Mouse (Mus musculus) liver, adult 2 months (tissue): ENCODE results near the gene Zfp973. TPM values are rescaled to one million over a fixed set of nuclear protein-coding genes. Genes with fewer than 3 reads are reported as not detected.
"Not testable (repeated sequence)": the region's sequence is repeated elsewhere in the genome, so short reads cannot be mapped to it uniquely, and the experiment has no call there.

Experiments used
- DNase-seq: peaks from one replicate; pipeline ENCODE4 v3.0.0-alpha.2; 2011; ENCODE audit warnings: low read depth, low spot score; ENCODE audit errors: extremely low read depth
- H3K27ac ChIP-seq: fragments of 200-500 bp; replicated peaks from 2 replicates; pipeline ENCODE4 v1.5.1; 2012; ENCODE audit warnings: low read depth, mild to moderate bottlenecking, control low read depth, inconsistent platforms, low read length; ENCODE audit not compliant: insufficient read depth
- H3K27me3 ChIP-seq: fragments of 200-500 bp; 2 replicates; pipeline ENCODE4 v1.6.1; 2012; ENCODE audit warnings: mild to moderate bottlenecking, moderate library complexity, low read length, inconsistent platforms; ENCODE audit not compliant: control insufficient read depth, insufficient read depth
- H3K36me3 ChIP-seq: fragments of 200-500 bp; 2 replicates; pipeline ENCODE4 v1.6.1; 2012; ENCODE audit warnings: low read length, inconsistent platforms; ENCODE audit not compliant: control insufficient read depth, insufficient read depth
- H3K4me1 ChIP-seq: fragments of 200-500 bp; 2 replicates; pipeline ENCODE4 v1.6.1; 2011; ENCODE audit warnings: low read length; ENCODE audit not compliant: control insufficient read depth, insufficient read depth
- H3K4me3 ChIP-seq: fragments of 200-500 bp; 2 replicates; pipeline ENCODE4 v1.5.1; 2011; ENCODE audit warnings: low read depth, mild to moderate bottlenecking, control low read depth, low read length, moderate library complexity; ENCODE audit not compliant: insufficient read depth
- H3K79me2 ChIP-seq: fragments of 200-500 bp; 2 replicates; pipeline ENCODE4 v1.6.1; 2012; ENCODE audit warnings: inconsistent platforms, mild to moderate bottlenecking, low read length, moderate library complexity; ENCODE audit not compliant: control insufficient read depth, insufficient read depth
- H3K9ac ChIP-seq: fragments of 200-500 bp; 2 replicates; pipeline ENCODE4 v1.6.1; 2012; ENCODE audit warnings: low read depth, mild to moderate bottlenecking, control low read depth, inconsistent platforms, low read length
- WGBS: fragments of 180-500 bp; shearing (Covaris S2); methylation state at CpG from one replicate; pipeline ENCODE4 v1.1.7; 2018; 5-methylcytosine and 5-hydroxymethylcytosine counted together
- polyA plus RNA-seq: library from polyadenylated mRNA; depleted of rRNA; stranded (reverse); fragments of >200 nt; gene quantifications from 2 replicates; pipeline ENCODE4 v1.2.3, GENCODE M21; 2012; rRNA removed
- total RNA-seq: library from RNA; depleted of rRNA; stranded (reverse); fragments of >200 nt; gene quantifications from 2 replicates; pipeline ENCODE4 v1.2.3, GENCODE M21; 2014; rRNA removed

Zfp973 gene
- total RNA-seq, result 11.7 and 15.9 TPM in 2 replicates
- 0.78 and 0.98 TPM in 2 replicates for polyA plus RNA-seq

DNA sequence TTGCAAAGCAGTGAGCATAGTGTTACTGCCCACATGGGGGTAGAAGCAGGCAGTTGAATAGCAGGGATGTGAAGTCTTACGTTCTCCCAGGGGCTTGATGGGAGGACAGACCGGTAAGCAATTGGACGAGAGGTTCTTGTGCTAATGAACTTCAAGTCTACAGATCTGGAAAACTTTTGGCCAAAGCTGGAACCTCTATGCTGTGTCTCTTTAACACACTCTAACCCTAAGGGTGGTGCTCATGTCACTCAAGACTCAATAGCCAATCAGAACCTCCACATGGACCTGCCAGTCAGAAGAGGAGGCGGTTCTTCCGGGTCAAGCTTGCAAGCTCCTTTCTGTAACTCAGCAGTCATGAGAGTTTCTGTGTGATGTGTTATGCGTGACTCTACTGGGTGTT lies at the start of gene Zfp973:
Gene Zfp973, plus strand, starts transcription at position 301 of the 400 bp plus-strand sequence.
- not testable (repeated sequence) for H3K4me3 ChIP-seq, H3K9ac ChIP-seq, H3K27me3 ChIP-seq, DNase-seq, H3K36me3 ChIP-seq, H3K79me2 ChIP-seq, H3K4me1 ChIP-seq, H3K27ac ChIP-seq
- no CpG with 5 or more reads among the region's 6 CpGs for WGBS

DNA sequence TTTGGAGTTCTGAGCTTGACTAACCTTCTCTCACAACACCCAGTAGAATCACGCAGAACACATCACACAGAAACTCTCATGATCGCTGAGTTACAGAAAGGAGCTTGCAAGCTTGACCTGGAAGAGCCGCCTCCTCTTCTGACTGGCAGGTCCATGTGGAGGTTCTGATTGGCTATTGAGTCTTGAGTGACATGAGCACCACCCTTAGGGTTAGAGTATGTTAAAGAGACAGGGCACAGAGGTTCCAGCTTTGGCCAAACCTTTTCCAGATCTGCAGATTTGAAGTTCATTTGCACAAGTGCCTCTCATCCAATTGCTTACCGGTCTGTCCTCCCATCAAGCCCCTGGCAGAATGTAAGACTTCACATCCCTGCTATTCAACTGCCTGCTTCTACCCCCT lies 34.1 kb upstream of the Zfp973 start, which contains the start of gene Gm14308:
Gene Gm14308, minus strand, starts transcription at position 101 of the 400 bp plus-strand sequence.
- not testable (repeated sequence) for H3K27me3 ChIP-seq, H3K36me3 ChIP-seq, H3K27ac ChIP-seq, H3K4me3 ChIP-seq, H3K79me2 ChIP-seq, DNase-seq, H3K4me1 ChIP-seq, H3K9ac ChIP-seq
- no CpG with 5 or more reads among the region's 4 CpGs for WGBS

DNA sequence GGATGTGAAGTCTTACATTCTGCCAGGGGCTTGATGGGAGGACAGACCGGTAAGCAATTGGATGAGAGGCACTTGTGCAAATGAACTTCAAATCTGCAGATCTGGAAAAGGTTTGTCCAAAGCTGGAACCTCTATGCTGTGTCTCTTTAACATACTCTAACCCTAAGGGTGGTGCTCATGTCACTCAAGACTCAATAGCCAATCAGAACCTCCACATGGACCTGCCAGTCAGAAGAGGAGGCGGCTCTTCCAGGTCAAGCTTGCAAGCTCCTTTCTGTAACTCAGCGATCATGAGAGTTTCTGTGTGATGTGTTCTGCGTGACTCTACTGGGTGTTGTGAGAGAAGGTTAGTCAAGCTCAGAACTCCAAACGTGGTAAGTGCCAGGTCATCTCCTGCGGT lies 37.7 kb downstream of the Zfp973 start, which contains the start of gene Gm14305:
Gene Gm14305, plus strand, starts transcription at position 278 of the 400 bp plus-strand sequence.
- not testable (repeated sequence) for H3K27ac ChIP-seq, H3K36me3 ChIP-seq, H3K79me2 ChIP-seq, DNase-seq, H3K27me3 ChIP-seq, H3K4me1 ChIP-seq
- peak within 1 kb of the TSS; percentile 62 for H3K4me3 ChIP-seq
- H3K9ac ChIP-seq, result peak within 1 kb of the TSS; percentile 39
- WGBS, result 0% methylated on average over 3 of the region's 6 CpGs

Other genes starting within 250 kb of the Zfp973 start
- gene Gm14435, start 246.9 kb upstream of the Zfp973 start, total RNA-seq, result 2.4 and 2.9 TPM in 2 replicates
- 0.86 and 1.4 TPM in 2 replicates for gene Gm14435, start 246.9 kb upstream of the Zfp973 start, polyA plus RNA-seq
- 1.5 TPM in 2 replicates for gene Gm14434, start 183.7 kb upstream of the Zfp973 start, total RNA-seq
- gene Gm14434, start 183.7 kb upstream of the Zfp973 start, polyA plus RNA-seq, result 0.92 and 1.4 TPM in 2 replicates
- gene Zfp967, start 149.5 kb upstream of the Zfp973 start, total RNA-seq, result not detected in 2 replicates
- gene Zfp967, start 149.5 kb upstream of the Zfp973 start, polyA plus RNA-seq, result not detected in 2 replicates
- gene Gm14308, start 34.2 kb upstream of the Zfp973 start, total RNA-seq, result 2.5 and 4.0 TPM in 2 replicates
- 0.45 and 0.46 TPM in 2 replicates for gene Gm14308, start 34.2 kb upstream of the Zfp973 start, polyA plus RNA-seq
- gene Gm14305, start 37.8 kb downstream of the Zfp973 start, total RNA-seq, result 8.9 and 14.7 TPM in 2 replicates
- gene Gm14305, start 37.8 kb downstream of the Zfp973 start, polyA plus RNA-seq, result 0.97 and 1.2 TPM in 2 replicates
- 6.3 and 27.1 TPM in 2 replicates for gene Gm14295, start 128.1 kb downstream of the Zfp973 start, total RNA-seq
- gene Gm14295, start 128.1 kb downstream of the Zfp973 start, polyA plus RNA-seq, result 1.00 and 1.5 TPM in 2 replicates
- gene Gm14408, start 160.6 kb downstream of the Zfp973 start, total RNA-seq, result not detected in 2 replicates
- not detected in 2 replicates for gene Gm14408, start 160.6 kb downstream of the Zfp973 start, polyA plus RNA-seq